Mouse (Mus musculus) midbrain, postnatal 0 days (tissue): ENCODE data around the gene Fam172a. TPM values are rescaled to one million over a fixed set of nuclear protein-coding genes. Genes with fewer than 3 reads are reported as not detected.
A peak's percentile ranks its signal among the peaks of the same experiment; 100 is the strongest.

Experiments used
- ATAC-seq: fragments of 200-750 bp; cut with Nextera tagmentation; 2 replicates; pipeline ENCODE4 v1.8.0; 2017; ENCODE audit warnings: moderate number of reproducible peaks, mild to moderate bottlenecking, moderate TSS enrichment, moderate library complexity; ENCODE audit not compliant: low FRiP score
- DNase-seq: peaks from one replicate; pipeline ENCODE4 v3.0.0-alpha.2; 2015; ENCODE audit warnings: low spot score
- H3K27ac ChIP-seq: fragments of 300-500 bp; sonication (generic); 2 replicates; pipeline ENCODE4 v1.5.1; 2014; ENCODE audit warnings: low read depth, mild to moderate bottlenecking, low read length, mixed read lengths
- H3K27me3 ChIP-seq: fragments of 300-500 bp; sonication (generic); 2 replicates; pipeline ENCODE4 v1.6.1; 2014; ENCODE audit warnings: low read length, control low read depth, mixed read lengths; ENCODE audit not compliant: insufficient read depth
- H3K36me3 ChIP-seq: fragments of 300-500 bp; sonication (generic); 2 replicates; pipeline ENCODE4 v1.6.1; 2014; ENCODE audit warnings: low read length, control low read depth, mixed read lengths; ENCODE audit not compliant: insufficient read depth
- H3K4me1 ChIP-seq: fragments of 300-500 bp; sonication (generic); 2 replicates; pipeline ENCODE4 v1.6.1; 2014; ENCODE audit warnings: mild to moderate bottlenecking, control low read depth, antibody characterized with exemption, low read length, mixed read lengths; ENCODE audit not compliant: insufficient read depth
- H3K4me2 ChIP-seq: fragments of 300-500 bp; sonication (generic); 2 replicates; pipeline ENCODE4 v1.6.1; 2014; ENCODE audit warnings: low read depth, mild to moderate bottlenecking, low read length, mixed read lengths; ENCODE audit not compliant: poor library complexity, severe bottlenecking
- H3K4me3 ChIP-seq: fragments of 300-500 bp; sonication (generic); 2 replicates; pipeline ENCODE4 v1.5.1; 2014; ENCODE audit warnings: low read depth, mild to moderate bottlenecking, low read length, moderate library complexity
- H3K9ac ChIP-seq: fragments of 300-500 bp; sonication (generic); replicated peaks from 2 replicates; pipeline ENCODE4 v1.6.1; 2014; ENCODE audit warnings: mild to moderate bottlenecking, low read length, moderate library complexity, mixed read lengths; ENCODE audit not compliant: poor library complexity, severe bottlenecking
- H3K9me3 ChIP-seq: fragments of 300-500 bp; sonication (generic); 2 replicates; pipeline ENCODE4 v1.6.1; 2016; ENCODE audit warnings: low read length, control low read depth
- CTCF ChIP-seq: IDR thresholded peaks from 2 replicates; pipeline ENCODE4 v1.5.1; 2016; ENCODE audit warnings: antibody characterized with exemption, mild to moderate bottlenecking
- WGBS: fragments of 180-500 bp; shearing (Covaris S2); extraction: QIAGEN DNeasy Blood & Tissue Kit; methylation state at CpG from one replicate; pipeline ENCODE4 v1.1.7; 2014; 5-methylcytosine and 5-hydroxymethylcytosine counted together
- polyA plus RNA-seq: library from polyadenylated mRNA; unstranded; fragments of >200 nt; fragmentation: Nextera tagmentation; extraction: Ambion mirVana; gene quantifications from 2 replicates; pipeline ENCODE4 v1.2.1, GENCODE M21; 2015
- total RNA-seq: library from RNA; depleted of rRNA; stranded (reverse); fragments of >200 nt; gene quantifications from 2 replicates; pipeline ENCODE4 v1.2.3, GENCODE M21; 2014

The Fam172a gene
- total and polyA plus RNA-seq, 2 experiments from 2014 or later, result 25.3 to 43.4 TPM

GRCm38 (mm10) chr13:78197819-78198390 lies 496.1 kb downstream of the Fam172a start:
- peak overlapping the region; percentile 87 for H3K4me3 ChIP-seq
- H3K36me3 ChIP-seq, result peaks cover 5% of the 10 kb centered on the region; the same call in 1 of the 2 replicates
- H3K27ac ChIP-seq, result peak overlapping the region; percentile 96
- no peaks in the 10 kb centered on the region for H3K9me3 ChIP-seq
- DNase-seq (no peak), ATAC-seq (no peak)
- no peak for TF ChIP-seq CTCF
- H3K9ac ChIP-seq, result peak overlapping the region; percentile 85
- H3K4me1 ChIP-seq, result no peaks in the 10 kb centered on the region
- peak overlapping the region; percentile 83 for H3K4me2 ChIP-seq
- no peaks in the 10 kb centered on the region for H3K27me3 ChIP-seq
- 2% methylated on average over 30 of the region's 33 CpGs for WGBS

- H3K27ac ChIP-seq, result peak overlapping the region; percentile 96
- H3K9ac ChIP-seq, result peak overlapping the region; percentile 85
- under 1% methylated on average over 28 of the region's 63 CpGs for WGBS
- no peaks in the 10 kb centered on the region for H3K4me1 ChIP-seq
- TF ChIP-seq CTCF, result no peak
- ATAC-seq (no peak), DNase-seq (no peak)
- H3K9me3 ChIP-seq, result no peaks in the 10 kb centered on the region
- peaks cover 5% of the 10 kb centered on the region; the same call in 1 of the 2 replicates for H3K36me3 ChIP-seq
- peak overlapping the region; percentile 87 for H3K4me3 ChIP-seq
- peak overlapping the region; percentile 83 for H3K4me2 ChIP-seq
- H3K27me3 ChIP-seq, result no peaks in the 10 kb centered on the region
Observed at GRCm38 (mm10) chr13:78198391-78198870, 496.6 kb downstream of the Fam172a start.

GRCm38 (mm10) chr13:78198871-78199641 lies 497.2 kb downstream of the Fam172a start:
- H3K27me3 ChIP-seq, result no peaks in the 10 kb centered on the region
- peaks cover 5% of the 10 kb centered on the region; the same call in 1 of the 2 replicates for H3K36me3 ChIP-seq
- H3K4me1 ChIP-seq, result no peaks in the 10 kb centered on the region
- H3K9me3 ChIP-seq, result no peaks in the 10 kb centered on the region
- 0% methylated on average over 33 of the region's 92 CpGs for WGBS
- TF ChIP-seq CTCF, result no peak
- peak overlapping the region; percentile 87 for H3K4me3 ChIP-seq
- peak overlapping the region; percentile 85 for H3K9ac ChIP-seq
- peak overlapping the region; percentile 83 for H3K4me2 ChIP-seq
- no peak for DNase-seq
- H3K27ac ChIP-seq, result peak overlapping the region; percentile 96
- peak; percentile 42 for ATAC-seq

GRCm38 (mm10) chr13:78199642-78200160 lies 497.9 kb downstream of the Fam172a start, which contains the start of gene Nr2f1:
Gene Nr2f1 (minus strand): TSS chr13:78199757.
- Histone ChIP-seq H3K4me3 (peak within 1 kb of the TSS; percentile 87), H3K36me3 (peaks cover 5% of the 10 kb centered on the region; the same call in 1 of the 2 replicates), H3K9ac (peak within 1 kb of the TSS; percentile 85), H3K4me2 (peak within 1 kb of the TSS; percentile 83), H3K4me1 (peaks cover 3% of the 10 kb centered on the region; the same call in 1 of the 2 replicates), H3K27ac (peak within 1 kb of the TSS; percentile 96), H3K9me3 (no peaks in the 10 kb centered on the region), H3K27me3 (no peaks in the 10 kb centered on the region)
- no peak for TF ChIP-seq CTCF
- 3% methylated on average over 14 of the region's 14 CpGs for WGBS
- no peak for DNase-seq
- ATAC-seq, result no peak

GRCm38 (mm10) chr13:78200407-78200806 lies 498.6 kb downstream of the Fam172a start:
- Histone ChIP-seq H3K27me3 (no peaks in the 10 kb centered on the region), H3K9me3 (no peaks in the 10 kb centered on the region), H3K4me3 (peak overlapping the region; percentile 87), H3K4me1 (peaks cover 3% of the 10 kb centered on the region; the same call in 1 of the 2 replicates), H3K27ac (peak overlapping the region; percentile 57), H3K9ac (no peak overlapping the region), H3K36me3 (no peaks in the 10 kb centered on the region; the same call in 1 of the 2 replicates), H3K4me2 (peak overlapping the region; percentile 83)
- ATAC-seq (peak; percentile 27), DNase-seq (peak; percentile 96)
- WGBS, result under 1% methylated on average over 8 of the region's 9 CpGs
- no peak for TF ChIP-seq CTCF
